Mouse (Mus musculus) embryonic fibroblast, embryonic 13.5 days (primary cell): Measurements from ENCODE around the gene Zpbp2. TPM values are rescaled to one million over a fixed set of nuclear protein-coding genes. Genes with fewer than 3 reads are reported as not detected.
A peak's percentile ranks its signal among the peaks of the same experiment; 100 is the strongest.

Experiments used
- H3K27ac ChIP-seq: 2 replicates; pipeline ENCODE4 v1.5.1; 2012; ENCODE audit warnings: low read length, control low read depth, inconsistent platforms; ENCODE audit not compliant: insufficient read depth
- H3K4me1 ChIP-seq: 2 replicates; pipeline ENCODE4 v1.6.1; 2011; ENCODE audit warnings: low read length; ENCODE audit not compliant: control insufficient read depth, insufficient read depth
- H3K4me3 ChIP-seq: 2 replicates; pipeline ENCODE4 v1.5.1; 2011; ENCODE audit warnings: mild to moderate bottlenecking, control low read depth, low read length; ENCODE audit not compliant: insufficient read depth
- CTCF ChIP-seq: IDR thresholded peaks from 2 replicates; pipeline ENCODE4 v1.5.1; 2011; ENCODE audit warnings: mild to moderate bottlenecking, control low read depth, low read length, moderate library complexity, borderline replicate concordance; ENCODE audit not compliant: insufficient read depth
- POLR2A ChIP-seq: IDR thresholded peaks from 2 replicates; pipeline ENCODE4 v1.6.1; 2011; ENCODE audit warnings: low read depth, mild to moderate bottlenecking, control low read depth, low read length, moderate library complexity
- polyA plus RNA-seq: library from polyadenylated mRNA; stranded (reverse); fragments of >200 nt; gene quantifications from 2 replicates; pipeline ENCODE4 v1.2.4, GENCODE M21; 2011; ENCODE audit warnings: low read depth; ENCODE audit not compliant: missing spikeins, insufficient read length

Gene Zpbp2
- polyA plus RNA-seq, 1 experiment, result not detected

DNA sequence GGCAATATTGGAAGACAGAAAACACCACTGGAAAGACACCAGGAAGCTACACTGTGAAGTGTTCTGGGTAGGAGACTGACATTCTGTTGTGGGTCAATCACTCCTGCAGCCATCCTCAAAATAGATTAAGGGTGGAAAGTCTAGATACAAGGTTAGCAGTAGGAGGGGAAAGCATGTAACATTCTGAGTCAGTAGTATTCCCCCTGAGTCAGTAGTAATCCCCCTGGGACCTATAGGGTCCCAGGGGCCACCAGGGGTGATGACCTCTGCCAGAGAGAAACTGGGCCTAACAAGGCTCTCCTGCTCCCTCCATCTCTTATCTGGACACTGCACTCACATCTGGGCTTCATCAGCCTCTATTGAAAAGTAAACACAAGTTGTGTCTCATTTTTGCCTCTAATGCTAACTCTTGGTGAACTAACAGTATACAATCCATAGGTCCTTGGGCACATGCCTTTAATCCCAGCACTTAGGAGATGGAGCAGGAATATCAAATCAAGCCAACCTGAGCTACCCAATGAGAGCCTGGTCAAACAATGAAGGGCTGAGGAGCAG is 13.3 kb upstream of the Zpbp2 start:
- H3K4me3 ChIP-seq, result no peak overlapping the region
- TF ChIP-seq POLR2A (no peak), CTCF (no peak)
- no peak overlapping the region for H3K27ac ChIP-seq
- H3K4me1 ChIP-seq, result no peaks in the 10 kb centered on the region

DNA sequence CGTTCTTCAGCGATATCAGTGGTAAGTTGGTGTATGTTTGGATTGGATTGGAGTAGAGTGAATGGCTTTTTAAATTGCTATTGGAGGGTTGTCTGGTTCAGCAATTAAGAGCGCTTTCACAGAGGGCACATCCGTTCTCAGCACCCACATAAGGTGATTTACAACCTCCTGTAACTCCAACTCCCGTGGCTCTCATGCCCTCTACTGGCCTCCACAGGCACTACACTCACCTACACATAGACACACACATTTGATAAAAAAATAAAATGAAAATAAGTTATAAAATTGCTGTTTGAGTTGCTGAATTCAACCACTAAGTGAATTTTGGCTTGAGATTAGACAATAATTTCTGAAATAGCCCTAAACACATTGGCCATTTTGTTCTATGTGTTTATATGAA is 10.6 kb upstream of the Zpbp2 start:
- Histone ChIP-seq H3K4me3 (no peak overlapping the region), H3K4me1 (no peaks in the 10 kb centered on the region), H3K27ac (no peak overlapping the region)
- no peak for TF ChIP-seq POLR2A
- TF ChIP-seq CTCF, result no peak

DNA sequence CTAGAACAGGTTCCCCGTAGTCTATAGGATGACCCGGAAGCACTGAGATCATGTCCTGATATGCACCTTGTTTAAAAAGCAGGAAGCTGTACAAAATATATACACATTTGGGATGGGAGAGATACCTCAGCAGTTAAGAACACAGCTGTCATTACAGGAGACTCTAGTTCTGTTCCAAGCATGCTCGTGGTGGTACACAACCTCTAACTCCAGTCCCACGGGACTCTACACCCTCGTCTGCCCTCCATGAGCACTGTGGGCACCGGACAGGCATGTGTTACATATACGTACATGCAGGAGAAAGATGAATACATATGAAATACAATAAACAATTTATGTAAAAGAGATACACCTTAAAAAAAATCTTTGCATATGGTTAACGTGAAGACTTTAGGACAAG is 8.3 kb upstream of the Zpbp2 start:
- TF ChIP-seq CTCF, result no peak
- TF ChIP-seq POLR2A, result no peak
- H3K27ac ChIP-seq, result no peak overlapping the region
- no peak overlapping the region for H3K4me3 ChIP-seq
- H3K4me1 ChIP-seq, result no peaks in the 10 kb centered on the region

DNA sequence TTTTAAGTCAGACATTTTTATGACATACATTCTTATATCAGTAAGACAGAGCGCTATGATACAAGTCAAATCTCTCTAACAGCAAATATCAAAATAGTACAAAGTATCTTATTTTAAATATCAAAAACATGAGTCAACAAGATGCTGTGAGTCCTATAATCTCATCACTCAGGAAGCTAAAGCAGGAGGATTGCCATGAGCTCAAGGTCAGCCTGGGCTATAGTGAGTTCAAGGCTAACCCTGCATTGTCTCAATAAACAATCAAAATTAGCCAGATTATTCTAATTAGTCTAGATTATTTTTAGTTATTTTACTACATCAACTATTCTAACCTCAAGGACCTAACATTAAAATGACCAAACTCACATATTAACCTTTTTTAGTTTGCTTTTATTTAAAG is 7.5 kb upstream of the Zpbp2 start:
- H3K4me3 ChIP-seq, result no peak overlapping the region
- H3K27ac ChIP-seq, result no peak overlapping the region
- TF ChIP-seq POLR2A (no peak), CTCF (no peak)
- H3K4me1 ChIP-seq, result no peaks in the 10 kb centered on the region

DNA sequence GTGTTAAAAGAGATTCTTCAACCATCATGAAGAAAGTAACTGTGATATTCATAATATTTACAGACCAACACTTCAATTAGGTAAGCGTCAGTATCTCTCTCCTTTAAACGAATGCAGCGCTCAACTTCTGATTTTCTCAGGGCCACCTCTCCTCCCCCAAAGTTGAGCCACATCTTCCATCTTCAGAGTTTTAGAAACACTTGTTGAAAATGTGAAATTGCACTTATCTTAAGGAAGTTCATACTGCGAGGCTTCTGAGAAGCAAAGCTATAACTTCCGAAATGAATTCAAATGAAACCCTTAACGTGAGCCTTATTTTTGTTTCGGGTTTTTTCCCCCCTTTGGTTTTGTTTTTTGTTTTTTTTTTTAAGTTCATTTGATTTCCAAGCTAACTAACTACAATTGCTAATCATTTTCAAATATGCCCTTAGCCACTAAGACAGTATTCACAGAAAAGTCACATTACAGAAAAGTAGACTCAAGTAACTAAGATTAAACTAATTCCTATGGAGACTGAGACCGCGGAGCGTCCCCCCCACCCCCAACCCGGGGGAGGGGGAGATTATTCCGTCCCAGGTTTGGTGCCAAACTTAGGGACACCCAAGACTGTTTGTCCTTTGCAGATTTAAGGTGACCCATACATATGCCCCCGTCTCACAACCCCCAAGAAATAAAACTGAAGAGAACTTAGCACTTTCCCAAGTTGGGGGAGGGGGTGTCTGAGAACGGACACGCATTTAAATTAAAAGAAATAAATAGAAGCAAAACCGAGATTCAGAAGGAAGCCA is 5.8 kb upstream of the Zpbp2 start:
- no peak overlapping the region for H3K27ac ChIP-seq
- peak overlapping the region; percentile 22; the same call in 1 of the 2 replicates for H3K4me3 ChIP-seq
- no peaks in the 10 kb centered on the region for H3K4me1 ChIP-seq
- TF ChIP-seq POLR2A (no peak), CTCF (no peak)

DNA sequence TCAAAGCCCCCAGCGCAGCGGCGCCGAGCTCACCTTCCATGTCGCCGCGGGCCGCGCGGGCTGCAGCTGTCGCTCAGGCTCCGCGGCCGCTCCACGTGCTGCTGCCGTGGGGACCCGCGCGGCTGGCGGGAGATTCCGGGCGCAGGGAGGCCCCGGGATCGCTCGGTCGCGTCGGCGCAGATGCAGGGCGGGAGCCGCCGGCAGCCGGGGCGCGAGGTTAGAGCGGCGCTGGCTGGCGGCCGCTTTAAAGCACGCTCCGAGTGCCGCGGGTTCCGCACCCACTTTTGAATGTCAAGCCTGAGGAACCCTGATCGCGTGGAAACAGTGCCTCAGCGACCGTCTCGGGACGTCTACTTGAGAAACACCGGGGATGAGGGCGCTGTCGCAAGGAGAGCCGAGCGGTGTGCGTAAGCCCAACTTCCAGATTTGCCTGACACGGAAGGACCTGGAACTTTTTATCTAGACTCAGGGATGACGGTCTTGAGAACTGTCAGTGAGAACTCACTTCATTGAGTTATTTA is 5.1 kb upstream of the Zpbp2 start, which contains the start of gene Ikzf3:
TSS of gene Ikzf3 (minus strand) at position 321 of the 521 bp plus-strand sequence.
- H3K4me3 ChIP-seq, result peak within 1 kb of the TSS; percentile 22

DNA sequence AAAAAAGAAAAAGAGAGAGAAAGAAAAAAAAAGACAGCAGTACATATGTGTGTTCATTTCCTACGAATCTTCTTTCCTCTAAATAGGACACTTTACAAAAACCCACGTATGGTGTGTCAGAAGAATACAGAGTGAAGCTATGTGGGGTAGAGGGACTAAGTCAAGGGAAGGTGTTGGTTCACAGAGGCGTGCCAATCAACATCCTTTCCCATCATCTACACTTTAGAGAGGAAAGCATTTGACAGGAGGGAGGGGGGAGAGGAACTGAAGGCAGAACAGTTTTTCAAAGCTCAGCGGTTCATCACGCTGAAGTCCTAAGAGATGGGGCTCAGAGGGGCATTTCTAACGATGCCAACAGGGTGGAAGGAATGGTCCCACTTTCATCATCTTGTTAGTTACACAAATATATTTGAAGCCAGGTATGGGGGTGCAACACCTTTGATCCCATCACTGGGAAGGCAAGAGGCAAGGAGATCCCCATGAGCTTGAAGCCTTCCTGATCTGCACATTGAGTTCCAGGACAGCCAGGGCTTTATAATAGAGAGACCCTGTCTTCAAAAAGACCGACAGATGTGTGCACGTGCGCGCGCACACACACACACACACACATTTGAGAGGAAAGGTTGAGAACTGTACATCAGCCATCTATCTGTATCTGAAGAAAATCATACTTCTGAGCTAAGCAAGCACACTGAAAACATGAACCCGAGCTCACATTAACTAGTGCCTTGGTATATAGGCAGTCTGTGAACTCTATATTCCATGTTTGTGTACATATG is 4.2 kb upstream of the Zpbp2 start:
- Histone ChIP-seq H3K4me1 (no peaks in the 10 kb centered on the region), H3K4me3 (no peak overlapping the region), H3K27ac (no peak overlapping the region)
- no peak for TF ChIP-seq POLR2A
- TF ChIP-seq CTCF, result no peak

More for the DNA sequence above, 5.1 kb upstream of the Zpbp2 start, which contains the start of gene Ikzf3:
- no peak within 1 kb of the TSS for H3K27ac ChIP-seq
- TF ChIP-seq CTCF (no peak), POLR2A (no peak)
- no peaks in the 10 kb centered on the region for H3K4me1 ChIP-seq

DNA sequence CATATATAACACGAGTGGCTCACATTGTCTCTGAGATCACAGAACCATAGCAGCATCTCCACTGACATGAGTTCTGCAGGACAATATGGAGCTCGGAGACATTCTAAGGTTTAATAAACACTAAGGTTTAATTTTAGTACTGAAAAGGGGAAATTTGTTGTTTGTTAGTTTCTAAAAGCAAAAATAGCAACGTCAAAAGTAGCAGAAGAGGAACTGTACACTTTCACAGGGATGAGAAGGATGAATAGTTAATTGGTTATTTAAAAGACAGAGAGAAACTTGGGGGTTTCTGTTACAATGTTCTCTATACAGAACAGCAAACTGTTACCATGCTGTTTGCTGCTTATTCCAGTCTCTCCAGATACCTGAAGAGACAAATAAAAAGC is 3.6 kb upstream of the Zpbp2 start:
- Histone ChIP-seq H3K27ac (no peak overlapping the region), H3K4me3 (no peak overlapping the region), H3K4me1 (no peaks in the 10 kb centered on the region)
- TF ChIP-seq POLR2A (no peak), CTCF (no peak)

DNA sequence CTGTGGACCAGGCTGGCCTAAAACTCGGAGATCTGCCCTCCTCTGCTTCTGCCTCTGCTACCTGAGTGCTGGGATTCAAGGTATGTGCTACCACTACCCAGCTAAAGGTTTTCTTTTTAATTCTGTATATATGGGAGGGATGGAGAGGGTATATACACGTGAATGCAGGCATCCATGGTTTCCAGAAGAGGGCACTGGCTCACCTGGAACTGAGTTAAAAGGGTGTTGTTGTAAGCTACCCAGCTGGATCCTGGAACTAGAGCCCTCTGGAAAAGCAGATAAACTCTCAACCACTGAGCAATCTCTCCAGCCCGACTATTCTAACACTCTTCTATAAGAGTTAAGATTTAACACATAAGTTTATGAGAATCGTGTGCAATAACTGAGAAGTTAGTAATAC is 1.5 kb upstream of the Zpbp2 start:
- TF ChIP-seq CTCF (no peak), POLR2A (no peak)
- no peak overlapping the region for H3K27ac ChIP-seq
- H3K4me1 ChIP-seq, result no peaks in the 10 kb centered on the region
- H3K4me3 ChIP-seq, result no peak overlapping the region
